Mouse (Mus musculus) embryonic fibroblast, embryonic 13.5 days (primary cell): ENCODE results near the gene Gm42957.

Source experiments
- CTCF ChIP-seq: IDR thresholded peaks from 2 replicates; pipeline ENCODE4 v1.5.1; 2011; ENCODE audit warnings: mild to moderate bottlenecking, control low read depth, low read length, moderate library complexity, borderline replicate concordance; ENCODE audit not compliant: insufficient read depth
- POLR2A ChIP-seq: IDR thresholded peaks from 2 replicates; pipeline ENCODE4 v1.6.1; 2011; ENCODE audit warnings: low read depth, mild to moderate bottlenecking, control low read depth, low read length, moderate library complexity

DNA sequence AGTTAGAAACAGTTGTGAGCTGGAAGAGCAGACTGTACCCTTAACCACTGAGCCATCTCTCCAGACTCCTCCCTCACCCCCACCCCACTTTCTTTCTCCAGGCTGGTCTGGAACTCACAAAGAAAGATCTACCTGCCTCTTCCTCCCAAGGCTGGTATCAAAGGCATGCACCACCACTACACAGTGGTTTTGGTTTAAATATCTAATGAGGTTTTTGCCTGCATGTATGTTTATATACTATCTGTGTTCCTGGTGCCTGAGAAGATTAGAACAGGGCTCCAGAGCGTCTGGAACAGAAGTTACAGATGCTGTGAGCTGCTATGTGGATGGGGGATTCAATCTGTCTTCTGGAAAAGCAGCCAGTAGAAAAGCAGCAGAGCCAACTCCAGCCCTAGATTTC is 1.3 kb upstream of the Gm42957 start:
- TF ChIP-seq CTCF (no peak), POLR2A (no peak)
